Comparison of ENCODE assay signal across 9 mouse cellular contexts in the genomic region with DNA sequence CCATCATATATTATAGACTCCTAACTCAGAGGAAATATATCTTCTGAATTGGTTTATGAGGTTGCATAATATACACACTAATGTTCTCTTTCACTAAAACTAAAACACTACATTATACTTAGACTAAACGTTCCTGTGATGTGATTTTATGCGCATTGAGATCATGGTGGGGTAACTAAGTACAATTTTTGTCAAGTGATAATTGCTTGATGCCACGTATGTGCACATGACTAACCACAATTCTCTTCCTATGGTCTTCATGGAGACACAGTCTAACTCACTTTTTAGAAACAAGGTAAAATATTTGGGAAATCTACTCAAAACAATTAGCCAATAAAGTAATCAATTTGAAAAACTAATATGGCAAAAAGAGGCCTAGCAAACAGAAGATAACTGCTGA. TPM values are rescaled to one million over a fixed set of nuclear protein-coding genes. Genes with fewer than 3 reads are reported as not detected.
DNase-seq lines count a peak whose midpoint lies in the region; ATAC-seq and TF ChIP-seq lines count a peak whose summit lies in the region.
"Had no signal": no experiment of that assay in that cellular context is flagged by ENCODE, and none has a peak within 500 bp of the region (broad histone marks: within the 10 kb centered on the region; RNA-seq: fewer than 3 reads in every experiment).

No protein-coding gene starts in this region.

- H3K27me3 ChIP-seq in CH12.LX (replicated peaks), result no peaks in the 10 kb centered on the region
- H3K27me3 ChIP-seq in heart, embryonic 16.5 days (ENCODE audit: control insufficient read depth, insufficient read depth, low read length), result no peaks in the 10 kb centered on the region

- peak overlapping the region; percentile 90 for H3K9ac ChIP-seq in CH12.LX (ENCODE audit: insufficient read depth, low read depth)
- H3K9ac ChIP-seq in heart, embryonic 16.5 days (ENCODE audit: low read length), result peak overlapping the region; percentile 94

- peaks cover 46% of the 10 kb centered on the region for H3K79me2 ChIP-seq in CH12.LX (replicated peaks; ENCODE audit: control insufficient read depth, extremely low read depth, insufficient read depth, poor library complexity, severe bottlenecking)
- H3K79me2 ChIP-seq in macrophage (ENCODE audit: inconsistent target), result peaks cover 58% of the 10 kb centered on the region

- peaks cover 0 to 28% of the 10 kb centered on the region in 2 experiments; a peak in 2 of 4 replicates for H3K4me1 ChIP-seq in CH12.LX (ENCODE audit: control insufficient read depth in 1 of 2, insufficient read depth in 2 of 2)
- H3K4me1 ChIP-seq in heart, embryonic 16.5 days (ENCODE audit: control insufficient read depth, insufficient read depth, low read length), result peaks cover 16% of the 10 kb centered on the region

- no peak for TF ChIP-seq POLR2A in CH12.LX (IDR thresholded peaks at IDR 0.05; ENCODE audit: low read depth, low read length)

- DNase-seq in gastrocnemius, adult 2 months, result no peak
- no peak for DNase-seq in gastrocnemius, adult 8-10 months (ENCODE audit: low spot score in 2 of 2)
- peak; percentile 11 for DNase-seq in CH12.LX (ENCODE audit: extremely low read depth)
- DNase-seq in right cerebral cortex, postnatal 14 days, result no peak
- no peak for DNase-seq in spleen, adult 18-20 months
- DNase-seq: cerebellum, postnatal 14 days had no signal

- H3K4me2 ChIP-seq in CH12.LX (ENCODE audit: insufficient read depth, low read depth, poor library complexity, severe bottlenecking), result peak overlapping the region; percentile 94; the same call in 1 of the 2 replicates
- H3K4me2 ChIP-seq in heart, embryonic 16.5 days (ENCODE audit: low read depth, low read length), result peak overlapping the region; percentile 82

- TF ChIP-seq RAD21 in CH12.LX (IDR thresholded peaks at IDR 0.05; ENCODE audit: low read depth, low read length), result no peak

- in situ Hi-C loops in CH12.LX (cut with MboI; ENCODE audit: low pct_ligation_motif_present, low pct_unique_long_range_greater_than_20kb, low sequenced_read_pairs), result no loop called here

- intact Hi-C loops in gastrocnemius, adult 2 months (cut with DNase I), result loop anchor here (10.0 kb wide), 1 partner anchor 378 kb away; the partner anchor contains the start of gene Sdhaf3

- H3K9me3 ChIP-seq in CH12.LX (replicated peaks; ENCODE audit: low read length), result no peaks in the 10 kb centered on the region
- H3K9me3 ChIP-seq in heart, embryonic 16.5 days (replicated peaks; ENCODE audit: control insufficient read depth, low read length), result no peaks in the 10 kb centered on the region

- TF ChIP-seq CTCF in gastrocnemius, adult 2 months (IDR thresholded peaks at IDR 0.05), result no peak
- TF ChIP-seq CTCF in CH12.LX (conservative IDR thresholded peaks at IDR 0.05 in 1 of 2, IDR thresholded peaks at IDR 0.05 in 1 of 2; ENCODE audit: low read depth in 2 of 2, low read length in 2 of 2), result no peak

- no peak for ATAC-seq in heart, embryonic 16.5 days (replicated peaks; ENCODE audit: extremely low read depth, insufficient read depth, low FRiP score)
- ATAC-seq in inflammation-experienced regulatory T-cells, adult 6 months, result no peak

- TF ChIP-seq EP300 in CH12.LX (IDR thresholded peaks at IDR 0.05; ENCODE audit: low read length), result no peak

- dilution Hi-C loops in CH12.LX (cut with MboI; ENCODE audit: extremely low pct_ligation_motif_present, extremely low pct_unique_long_range_greater_than_20kb, low sequenced_read_pairs), result no loop called here

- H3K36me3 ChIP-seq in CH12.LX (replicated peaks in 1 of 2; ENCODE audit: control insufficient read depth in 1 of 2, insufficient read depth in 1 of 2, low read length in 1 of 2) (peaks cover 3 to 13% of the 10 kb centered on the region in 2 experiments), macrophage (ENCODE audit: inconsistent target) (no peaks in the 10 kb centered on the region)
- 0 out of 2 replicates have a peak, but pooled peaks cover 4% of the 10 kb centered on the region for H3K36me3 ChIP-seq in heart, embryonic 16.5 days (ENCODE audit: control insufficient read depth, insufficient read depth)

- peak overlapping the region; percentile 92 for H3K4me3 ChIP-seq in gastrocnemius, adult 2 months
- H3K4me3 ChIP-seq in CH12.LX (replicated peaks in 1 of 3; ENCODE audit: low read depth in 2 of 3, low read length in 2 of 3, poor library complexity in 1 of 3) (peak overlapping the region; percentile 83 to 98 (median 97)), macrophage (ENCODE audit: inconsistent target) (peak overlapping the region; percentile 92)
- peak overlapping the region; percentile 96 for H3K4me3 ChIP-seq in heart, embryonic 16.5 days (ENCODE audit: low read length)

- H3K27ac ChIP-seq in gastrocnemius, adult 2 months, result peak overlapping the region; percentile 95
- no peak overlapping the region for H3K27ac ChIP-seq in CH12.LX (ENCODE audit: insufficient read depth, low read depth)
- H3K27ac ChIP-seq in heart, embryonic 16.5 days (ENCODE audit: low read length), result no peak overlapping the region
- H3K27ac ChIP-seq in macrophage, result peak overlapping the region; percentile 91

- 54% methylated on average over 3 of the region's 3 CpGs for WGBS in heart, embryonic 16.5 days
- 30% methylated on average over 3 of the region's 3 CpGs for WGBS in macrophage (ENCODE audit: missing documents)

TF ChIP-seq in CH12.LX, 34 proteins besides CTCF, POLR2A, EP300 and RAD21:
- TF ChIP-seq ZMIZ1 (IDR thresholded peaks at IDR 0.05; ENCODE audit: low read depth, low read length) (no peak), USF2 (conservative IDR thresholded peaks at IDR 0.05; ENCODE audit: low read depth, low read length) (no peak), IRF4 (IDR thresholded peaks at IDR 0.05; ENCODE audit: low read depth, low read length) (no peak), MXI1 (IDR thresholded peaks at IDR 0.05; ENCODE audit: low read depth, low read length) (no peak), MAFK (IDR thresholded peaks at IDR 0.05; ENCODE audit: insufficient replicate concordance, low read length) (no peak), ZKSCAN1 (IDR thresholded peaks at IDR 0.05; ENCODE audit: borderline replicate concordance, low read depth, low read length) (no peak), RCOR1 (conservative IDR thresholded peaks at IDR 0.05; ENCODE audit: low read depth, low read length) (no peak), SMC3 (IDR thresholded peaks at IDR 0.05; ENCODE audit: low read depth, low read length) (no peak), PAX5 (IDR thresholded peaks at IDR 0.05; ENCODE audit: low read length) (no peak), KAT2A (IDR thresholded peaks at IDR 0.05; ENCODE audit: insufficient replicate concordance, low read length) (no peak), CHD1 (IDR thresholded peaks at IDR 0.05; ENCODE audit: low read depth, low read length) (no peak), MYC (IDR thresholded peaks at IDR 0.05; ENCODE audit: low read depth, low read length) (no peak), MAX (IDR thresholded peaks at IDR 0.05; ENCODE audit: low read length) (no peak), ZC3H11A (IDR thresholded peaks at IDR 0.05; ENCODE audit: low read depth, low read length) (no peak), POLR2AphosphoS2 (IDR thresholded peaks at IDR 0.05; ENCODE audit: low read depth, low read length) (no peak), JUND (conservative IDR thresholded peaks at IDR 0.05; ENCODE audit: low read depth, low read length) (no peak), MEF2A (IDR thresholded peaks at IDR 0.05; ENCODE audit: borderline replicate concordance, low read depth, low read length) (no peak)
TF ChIP-seq in CH12.LX: peak in this region for 0.

RNA-seq across cellular contexts. Expression of gene Sem1, which starts 1.2 kb away (rescaled TPM):
- total RNA-seq in gastrocnemius, adult 2 months (2021), result 10 to 100 TPM; 60.1 to 74.3 TPM
- 10 to 100 TPM; 54.1 to 66.5 (median 58.5) TPM for total RNA-seq in gastrocnemius, adult 8-10 months (2022)
- total RNA-seq in CH12.LX (2012; rRNA removed) (194 and 195 TPM in 2 replicates), CH12.LX (2014; rRNA removed) (149 and 188 TPM in 2 replicates)
- polyA plus RNA-seq in CH12.LX (2012; ENCODE audit: insufficient read length, low read depth) (163 and 180 TPM in 2 replicates), macrophage (2018) (100 to 130 TPM (median 120 TPM) in 3 replicates)
- 197 and 208 TPM in 2 replicates for polyA plus RNA-seq in heart, embryonic 16.5 days (2015; fragmentation: Nextera tagmentation; extraction: Ambion mirVana)
- 10 to 100 TPM; 42.7 to 94.0 (median 66.9) TPM for total RNA-seq in macrophage (2018; cell fraction: chromatin; rRNA removed)
- total RNA-seq in macrophage (2018; cell fraction: cytosol; rRNA removed), result 100 to 1,000 TPM; 113 to 144 (median 127) TPM
- total RNA-seq in macrophage (2018; cell fraction: nucleus; rRNA removed), result 100 to 1,000 TPM in 1 of 26 experiments, 10 to 100 TPM in 25; 50.3 to 103 (median 80.1) TPM
- 100 to 1,000 TPM; 114 to 194 (median 165) TPM for polyA plus RNA-seq in inflammation-experienced regulatory T-cells, adult 6 months (2017; shearing (Covaris generic))

Comparison
In these comparisons a context has a peak if more than half of its experiments do, and no peak if none do; other contexts are left out.
1. H3K27ac ChIP-seq: peak in gastrocnemius, adult 2 months (single experiment) and macrophage (single experiment); none in CH12.LX (single experiment) and heart, embryonic 16.5 days (single experiment).
2. Peak in every context shown above with its lines, with median percentiles within 50 percentile points of each other: H3K4me3 ChIP-seq.